Mouse (Mus musculus): ENCODE data around the gene Ssx2ip.

Gene Ssx2ip

DNA sequence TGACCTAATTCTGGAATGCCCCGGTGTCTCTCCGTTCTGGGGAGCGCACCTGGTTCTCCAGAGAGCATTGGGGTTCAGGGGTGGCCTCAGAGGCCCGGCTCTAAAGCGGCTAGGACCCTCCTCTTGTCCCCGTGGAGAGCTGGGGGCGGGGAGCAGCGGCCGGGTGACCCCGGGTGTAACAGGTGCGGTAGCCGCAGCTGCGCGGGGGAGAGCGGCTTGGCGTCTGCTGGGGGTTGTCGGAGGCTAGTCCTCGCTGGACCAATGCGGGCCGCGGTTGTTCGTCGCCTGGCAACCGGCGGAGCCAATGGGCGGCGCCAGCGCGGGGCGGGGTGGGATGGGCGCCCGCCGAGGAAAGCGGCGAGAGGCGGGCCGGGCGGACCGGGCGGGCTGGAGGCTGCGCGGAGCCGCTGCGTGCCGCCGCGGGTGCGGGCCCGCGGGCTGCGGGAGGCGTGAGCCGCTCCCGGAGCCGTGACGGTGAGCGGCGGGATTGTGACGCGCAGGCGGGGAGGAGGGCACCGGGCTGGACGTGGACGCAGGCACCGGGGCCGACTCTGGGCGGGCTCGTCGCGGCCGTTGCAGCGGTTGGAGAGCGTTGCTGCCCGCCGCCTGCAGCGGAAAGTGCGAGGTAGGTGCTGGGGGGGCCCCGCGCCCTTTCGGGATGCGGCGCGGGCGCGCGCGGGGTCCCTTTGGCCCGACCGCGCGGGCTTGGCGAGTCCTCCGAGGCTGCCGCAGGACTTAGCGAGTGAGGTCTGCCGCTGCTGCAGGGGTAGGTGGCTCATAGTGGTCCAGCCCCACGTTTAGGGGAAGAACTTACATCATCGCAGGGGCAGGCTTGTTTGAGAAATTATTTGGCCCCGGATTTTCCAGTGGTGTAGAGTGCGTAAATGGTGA is at the start of gene Ssx2ip:
Ssx2ip (plus strand) TSS at position 332 of the 891 bp plus-strand sequence.
- in situ Hi-C loops (cut with MseI, MboI), result no loop called here

DNA sequence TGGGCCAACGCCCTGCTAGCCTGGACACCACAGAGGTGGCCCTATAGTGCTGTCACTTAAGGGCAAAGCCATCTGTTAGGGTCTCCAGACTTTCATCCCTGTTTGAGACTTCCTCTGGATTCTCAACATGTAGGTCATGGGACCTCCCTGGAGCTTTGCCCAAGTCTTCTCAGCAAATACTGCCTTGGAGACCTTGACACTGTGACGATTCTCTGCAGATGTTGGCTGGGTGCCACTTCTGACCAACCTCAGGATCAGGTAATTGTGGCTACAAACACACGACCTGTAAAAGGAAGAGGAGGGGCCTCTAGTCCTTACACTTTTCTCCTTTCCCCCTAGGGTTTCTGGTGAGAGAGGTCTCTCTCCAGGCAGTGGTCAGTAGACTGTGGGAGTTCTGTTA is 49.3 kb upstream of the Ssx2ip start:
- in situ Hi-C loops (cut with MseI, MboI), result no loop called here

DNA sequence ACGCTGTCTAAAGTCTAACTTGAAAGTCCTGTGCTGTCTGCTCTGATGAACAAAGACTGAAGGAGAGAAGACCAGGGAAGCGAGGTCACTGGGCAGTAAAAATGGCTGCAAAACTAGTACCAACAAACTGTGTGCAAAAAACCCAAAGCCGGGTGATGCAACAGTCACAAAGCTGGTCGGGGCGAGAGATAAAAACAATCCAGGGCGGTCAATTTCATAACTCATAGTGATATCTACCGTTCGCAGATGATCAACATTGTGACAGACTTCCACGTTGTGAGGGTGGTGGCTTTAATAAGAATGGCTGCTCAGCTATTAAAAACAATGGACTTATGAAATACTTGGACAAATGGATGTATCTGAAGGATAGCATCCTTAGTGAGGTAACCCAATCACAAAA is 39.0 kb upstream of the Ssx2ip start:
- in situ Hi-C loops (cut with MseI, MboI), result no loop called here

DNA sequence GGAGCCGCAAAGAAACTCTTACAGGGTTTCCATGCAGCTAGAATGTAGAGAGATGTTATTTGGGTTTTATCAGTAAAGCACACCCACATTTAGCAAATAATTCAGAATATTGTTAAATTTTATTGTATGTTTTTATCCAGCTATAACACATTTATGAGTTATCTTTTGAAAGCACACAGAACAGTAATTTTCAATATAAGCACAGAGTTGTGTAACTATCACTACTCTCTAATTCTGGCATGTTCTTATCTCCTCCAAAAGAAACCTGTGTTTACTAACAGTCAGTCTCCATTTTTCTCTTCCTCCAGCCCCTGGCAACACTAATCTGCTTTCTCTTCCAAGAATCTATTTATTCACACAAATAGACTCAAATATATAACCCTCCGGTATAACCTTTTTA is 37.4 kb upstream of the Ssx2ip start:
- in situ Hi-C loops (cut with MseI, MboI), result no loop called here

DNA sequence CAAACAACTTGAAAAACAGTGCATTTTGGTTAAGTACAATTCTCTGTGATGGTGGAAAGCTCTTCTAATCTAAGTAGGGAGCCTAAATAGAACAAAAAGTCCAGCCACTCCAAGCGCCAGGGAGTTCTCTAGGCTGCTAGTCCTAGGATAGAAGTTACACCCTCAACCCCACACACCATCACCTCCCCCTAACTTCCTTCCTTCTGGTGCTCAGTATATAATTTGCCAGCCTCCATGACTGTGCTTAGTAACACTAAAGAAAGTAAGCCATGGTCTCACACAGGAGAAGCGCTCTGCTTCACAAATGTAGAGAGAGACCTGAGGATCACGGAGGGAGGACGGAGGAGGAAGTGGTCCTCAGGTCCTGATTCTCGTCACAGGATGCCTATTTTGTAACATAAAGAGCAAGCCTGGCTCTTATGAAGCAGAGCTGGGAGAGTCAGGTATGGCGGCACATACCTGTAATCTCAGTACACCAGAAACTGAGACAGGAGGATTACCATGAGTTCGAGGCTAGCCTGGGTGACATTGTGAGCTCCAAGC is 33.8 kb upstream of the Ssx2ip start:
- in situ Hi-C loops (cut with MseI, MboI), result no loop called here

DNA sequence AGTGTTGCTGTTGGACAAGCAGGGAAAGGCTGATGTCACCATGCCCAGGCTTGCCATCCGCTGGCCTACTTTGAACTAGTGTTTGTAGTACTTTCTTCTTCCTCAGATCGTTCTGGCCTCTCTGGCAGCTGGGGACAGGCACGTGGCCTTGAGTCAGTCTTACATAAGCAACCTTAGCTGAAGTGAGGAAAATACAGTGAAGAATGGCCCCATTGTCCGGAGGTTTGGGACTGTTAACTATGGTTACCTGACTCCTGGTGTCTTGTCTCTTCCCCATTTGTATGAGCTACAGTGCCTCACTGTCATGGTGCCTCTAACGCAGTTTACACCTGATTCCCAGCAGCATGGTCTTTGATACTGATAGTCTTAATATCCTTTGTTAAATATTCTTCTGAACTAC is 33.2 kb upstream of the Ssx2ip start:
- in situ Hi-C loops (cut with MseI, MboI), result no loop called here

DNA sequence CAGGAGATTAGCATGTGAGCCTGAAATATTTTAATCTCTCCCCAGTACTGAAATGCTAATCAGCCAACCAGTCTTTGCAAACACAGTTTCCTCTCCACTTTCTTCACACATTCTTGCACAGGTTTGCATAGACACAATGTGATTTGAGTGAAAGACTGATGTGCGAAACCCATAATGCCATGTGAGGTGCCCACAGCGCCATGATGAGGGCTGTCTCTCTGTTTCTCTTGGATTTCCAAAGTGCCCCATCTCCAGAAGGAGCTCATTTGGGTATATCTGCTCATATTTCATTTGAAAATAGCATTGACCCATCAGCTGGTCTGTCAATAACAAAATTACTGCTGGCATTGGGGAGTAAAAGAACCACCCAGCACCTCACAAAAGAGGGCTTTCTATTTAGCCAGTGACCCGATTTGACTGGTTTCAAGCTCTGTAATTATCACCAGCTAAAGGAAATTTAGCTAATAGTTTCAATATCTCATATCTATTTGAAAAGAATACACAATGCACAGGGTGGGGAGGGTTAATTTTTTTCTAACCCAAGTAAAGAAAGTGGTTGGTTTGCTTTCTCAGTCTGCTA is 29.8 kb upstream of the Ssx2ip start:
- in situ Hi-C loops (cut with MseI, MboI), result no loop called here

DNA sequence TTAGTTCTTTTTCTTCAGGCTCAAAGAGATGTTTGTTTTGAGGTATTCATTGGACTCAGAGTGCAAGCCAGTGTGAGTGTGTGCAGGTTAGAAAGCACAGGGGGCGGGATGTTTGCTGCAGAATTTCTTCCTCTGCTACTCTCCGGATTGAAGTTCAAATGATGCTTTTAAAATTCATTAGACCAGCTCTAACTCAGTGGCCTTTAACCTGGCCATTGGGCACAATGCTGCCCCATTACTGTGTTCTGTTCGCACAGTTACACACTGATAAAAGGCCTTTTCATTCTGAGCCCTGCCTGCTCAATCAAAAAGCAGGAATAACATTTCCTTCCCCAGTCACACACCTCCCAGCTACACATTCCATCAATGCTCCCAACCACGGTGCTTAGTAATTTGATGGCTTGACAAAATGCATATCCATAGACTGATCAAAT is 29.2 kb upstream of the Ssx2ip start:
- in situ Hi-C loops (cut with MseI, MboI), result no loop called here

DNA sequence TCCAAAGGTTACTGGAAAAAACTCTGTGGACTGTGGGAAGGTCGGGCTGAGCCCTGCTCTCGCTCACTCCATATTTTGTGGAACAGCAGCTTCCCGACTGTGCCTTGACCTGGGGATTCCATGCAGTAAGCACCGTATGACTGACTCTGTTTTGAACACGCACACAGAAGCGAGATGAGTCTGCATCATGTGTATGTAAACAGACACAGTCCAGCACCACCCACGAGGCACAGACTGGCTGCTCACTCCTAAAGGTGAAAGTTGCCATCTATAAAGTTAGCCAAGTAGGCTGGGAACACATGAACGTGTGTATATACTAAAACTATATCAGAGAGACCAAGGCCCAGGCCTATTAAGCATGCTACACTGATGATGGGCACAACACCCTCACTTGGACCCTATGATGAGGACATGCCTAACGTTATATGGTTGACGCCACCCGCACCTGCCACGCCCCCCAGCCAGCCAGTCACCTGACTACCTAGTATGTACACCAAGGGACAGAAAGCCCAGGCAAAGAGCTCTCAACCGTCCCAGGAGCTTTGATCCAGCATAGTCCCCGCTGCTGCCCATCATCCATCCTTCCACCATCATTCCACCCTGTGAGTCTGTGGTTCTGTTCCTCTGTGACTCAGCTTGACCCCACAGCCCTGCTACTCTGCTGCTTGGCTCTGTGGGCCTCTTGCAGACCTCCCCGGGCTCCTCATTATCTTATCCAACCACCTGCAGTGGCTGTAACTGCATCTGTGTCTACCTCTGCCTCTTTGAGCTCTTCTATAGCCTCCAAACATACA is 27.9 kb upstream of the Ssx2ip start:
- in situ Hi-C loops (cut with MseI, MboI), result no loop called here

DNA sequence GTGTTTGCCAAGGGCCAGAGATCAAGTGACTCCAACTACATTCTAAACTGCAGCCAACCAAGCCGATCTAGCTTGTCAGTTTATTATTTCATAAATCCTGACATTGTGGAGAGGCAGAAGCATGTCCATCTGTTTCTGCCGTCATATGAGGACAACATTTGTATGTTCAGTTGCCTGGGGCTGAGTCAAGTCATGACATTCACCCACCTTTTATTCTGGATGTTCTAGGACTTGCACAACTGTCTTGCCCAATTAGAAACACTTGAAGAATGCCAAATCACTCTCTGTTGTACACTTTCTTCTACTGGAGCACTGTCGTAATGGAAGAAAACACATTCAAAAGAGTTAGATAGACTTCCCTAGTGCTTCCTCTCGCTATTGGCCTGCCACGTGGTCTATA is 27.2 kb upstream of the Ssx2ip start:
- in situ Hi-C loops (cut with MseI, MboI), result no loop called here

DNA sequence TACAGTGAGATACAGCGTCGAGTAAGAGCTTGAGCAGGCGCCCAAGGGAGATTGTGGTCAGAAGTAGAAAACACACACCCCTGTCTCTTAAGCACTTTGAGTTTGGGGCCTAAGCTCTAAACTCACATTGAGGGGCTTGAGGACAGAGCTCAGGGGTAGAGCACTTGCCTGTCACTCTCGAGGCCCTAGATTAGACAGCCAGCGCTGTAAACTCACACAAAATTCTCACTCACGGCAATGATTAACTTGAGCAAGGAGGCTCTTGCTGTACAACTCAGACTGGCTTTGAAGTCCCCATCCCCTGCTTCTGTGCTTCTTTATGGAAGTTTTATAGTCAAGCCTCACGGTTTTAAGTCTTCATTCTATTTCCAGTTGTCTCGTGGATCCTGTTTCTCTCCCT is 25.7 kb upstream of the Ssx2ip start:
- in situ Hi-C loops (cut with MseI, MboI), result no loop called here

DNA sequence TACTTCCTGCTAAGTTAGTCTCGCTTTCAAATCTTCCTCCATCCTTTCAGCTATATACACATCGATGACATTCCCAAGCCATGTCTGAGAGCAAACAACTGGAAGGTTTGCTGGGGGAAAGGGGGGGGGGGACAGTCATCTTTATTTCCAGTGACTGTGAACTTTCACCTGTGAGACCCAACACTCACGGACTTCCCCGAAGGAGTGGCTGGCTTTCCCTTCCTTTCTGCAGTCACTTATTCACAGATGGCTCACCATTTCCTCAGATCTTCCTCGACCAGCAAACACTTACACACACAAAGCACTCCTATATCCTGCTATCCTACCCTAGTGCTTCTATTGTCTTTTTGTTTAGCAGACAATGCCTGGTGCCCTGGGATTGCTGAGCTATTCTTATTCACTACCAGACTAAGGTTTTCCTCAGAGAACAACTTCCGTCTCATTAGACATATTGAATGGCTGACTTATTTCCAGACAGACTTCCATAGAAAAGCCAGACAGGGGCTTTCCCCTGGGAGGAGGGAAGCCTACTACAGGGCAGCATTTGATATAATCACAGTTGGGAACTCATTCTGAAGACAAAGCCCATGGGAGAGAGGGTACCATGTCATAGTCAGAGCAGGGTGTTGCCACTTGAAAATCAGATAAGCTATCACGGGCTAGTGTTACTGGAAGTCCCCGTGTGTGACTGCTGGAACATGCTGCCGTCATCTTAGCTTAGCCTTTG is 24.5 kb upstream of the Ssx2ip start:
- in situ Hi-C loops (cut with MseI, MboI), result no loop called here

DNA sequence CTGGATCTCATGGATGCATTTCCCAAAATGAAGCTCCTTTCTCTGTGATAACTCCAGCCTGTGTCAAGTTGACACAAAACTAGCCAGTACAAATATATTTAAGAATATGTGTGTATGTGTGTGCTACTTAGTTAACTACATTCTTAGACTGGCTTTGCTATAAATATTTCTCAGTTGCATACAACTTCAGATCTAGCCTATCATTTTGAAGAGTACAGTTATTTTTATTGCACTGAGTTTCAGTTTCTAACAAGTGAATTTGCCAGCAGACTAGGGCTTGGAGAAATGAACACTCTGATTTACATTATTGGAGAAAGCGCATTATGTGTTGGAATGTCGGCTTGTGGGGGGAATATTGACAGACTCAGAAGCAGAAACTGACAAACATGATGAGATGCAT is 23.6 kb upstream of the Ssx2ip start:
- in situ Hi-C loops (cut with MseI, MboI), result no loop called here

DNA sequence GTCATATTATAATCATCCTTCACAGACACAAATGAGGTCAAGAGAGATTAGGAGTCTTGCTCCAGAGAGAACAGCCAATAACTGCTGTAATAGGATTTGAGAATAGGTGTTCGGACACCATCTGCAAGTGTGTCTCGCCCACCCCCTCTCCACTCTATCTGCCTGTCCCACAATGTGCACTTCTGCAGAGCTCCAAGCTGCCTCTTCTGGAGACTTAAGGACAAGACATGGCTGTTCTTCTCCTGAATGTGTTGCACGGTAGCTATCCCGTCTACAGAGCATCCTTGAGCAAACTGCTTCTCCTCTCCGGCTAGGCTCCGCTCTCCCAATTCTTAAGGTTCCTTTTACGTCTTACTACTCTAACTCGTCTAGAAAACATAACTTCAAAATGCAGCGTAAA is 23.0 kb upstream of the Ssx2ip start:
- in situ Hi-C loops (cut with MseI, MboI), result no loop called here

DNA sequence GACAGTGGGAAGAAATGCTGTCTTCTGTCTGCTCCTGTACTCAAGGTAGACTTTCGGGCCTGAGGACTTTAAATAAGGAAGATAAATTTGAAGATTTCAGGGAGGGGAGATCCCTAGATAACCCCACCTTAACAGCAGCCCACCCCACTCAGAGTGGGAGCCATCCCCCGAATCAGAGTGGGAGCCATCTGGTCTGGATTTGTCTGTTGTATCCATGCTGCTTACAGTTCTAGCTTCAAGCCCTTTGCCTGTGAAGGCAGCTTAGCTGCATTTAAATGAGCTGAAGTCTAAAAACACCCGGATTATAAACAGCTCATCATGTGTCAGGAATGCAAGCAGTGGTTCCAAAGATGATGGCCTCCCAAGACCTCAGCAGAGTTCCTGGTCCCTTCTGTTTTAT is 17.6 kb upstream of the Ssx2ip start:
- in situ Hi-C loops (cut with MseI, MboI), result no loop called here

DNA sequence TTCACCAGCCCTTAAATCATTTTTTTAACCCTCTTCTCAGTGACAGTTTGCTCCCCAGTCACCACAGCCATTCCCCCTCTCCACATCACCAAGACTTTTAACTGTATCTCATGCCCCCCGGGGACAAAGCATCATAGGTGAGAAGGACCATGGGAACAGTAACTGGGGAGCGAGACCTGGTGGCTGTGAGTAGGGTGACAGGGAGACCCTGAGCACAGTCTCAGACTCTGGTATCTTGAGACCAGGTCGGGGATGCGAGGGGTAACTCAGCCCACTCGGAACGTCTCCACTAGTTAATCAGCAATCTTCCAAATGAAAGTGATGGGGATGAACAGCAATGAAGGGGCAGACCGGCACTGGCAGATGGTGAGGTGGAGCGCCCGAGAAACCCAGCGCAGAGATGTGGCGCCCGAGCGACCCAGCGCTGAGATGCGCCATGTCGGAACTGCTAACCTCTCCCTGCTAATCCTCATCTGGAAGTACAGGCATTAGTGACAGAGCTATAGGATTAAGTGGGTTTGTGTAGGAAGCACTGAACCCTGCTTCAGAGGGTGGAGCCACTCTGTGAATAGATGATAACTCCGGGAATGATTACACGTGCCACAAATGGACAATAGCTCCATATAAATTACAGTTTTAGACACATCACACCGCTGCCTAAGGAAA is 11.7 kb upstream of the Ssx2ip start:
- in situ Hi-C loops (cut with MseI, MboI), result no loop called here

DNA sequence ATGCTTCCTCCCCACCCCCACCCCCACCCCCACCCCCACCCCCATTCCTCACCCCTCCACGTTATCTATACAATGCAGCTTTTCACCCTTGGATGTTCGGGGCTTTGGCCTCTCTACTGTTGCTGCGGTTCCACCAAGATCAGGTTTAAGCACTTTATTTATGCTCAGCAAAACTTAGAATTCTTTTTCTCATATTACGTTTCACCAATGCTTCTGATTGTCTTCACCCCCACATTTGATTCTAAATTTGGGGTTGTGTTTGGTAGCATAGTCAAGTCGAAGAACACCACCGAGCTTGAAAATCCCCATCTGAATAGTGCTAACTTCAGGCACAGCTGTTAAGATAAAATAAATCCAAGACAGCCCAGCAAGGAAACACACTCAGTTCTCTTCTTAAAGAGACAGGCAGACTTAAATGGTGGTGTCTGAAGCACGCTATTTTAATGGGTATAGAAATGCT is 10.8 kb upstream of the Ssx2ip start:
- in situ Hi-C loops (cut with MseI, MboI), result no loop called here

DNA sequence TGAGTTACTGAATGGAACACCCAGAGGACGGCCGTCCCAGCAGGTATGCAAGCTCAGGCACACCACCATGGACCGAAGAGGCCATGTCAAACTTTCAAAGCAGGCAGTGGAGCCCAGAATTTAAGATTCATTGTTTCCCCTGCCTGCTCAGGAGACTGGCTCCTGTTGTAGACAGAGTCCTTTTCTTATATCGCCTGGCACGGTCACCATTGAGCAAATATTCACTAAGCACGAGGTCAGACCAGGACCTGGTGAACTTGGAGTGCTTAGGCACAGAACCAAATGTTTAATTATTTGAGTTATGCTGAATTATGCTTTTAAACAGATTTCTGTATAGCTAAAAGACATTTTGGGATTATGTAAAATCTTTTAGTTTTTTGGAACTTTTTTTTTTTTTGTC is 8.2 kb upstream of the Ssx2ip start:
- in situ Hi-C loops (cut with MseI, MboI), result no loop called here

DNA sequence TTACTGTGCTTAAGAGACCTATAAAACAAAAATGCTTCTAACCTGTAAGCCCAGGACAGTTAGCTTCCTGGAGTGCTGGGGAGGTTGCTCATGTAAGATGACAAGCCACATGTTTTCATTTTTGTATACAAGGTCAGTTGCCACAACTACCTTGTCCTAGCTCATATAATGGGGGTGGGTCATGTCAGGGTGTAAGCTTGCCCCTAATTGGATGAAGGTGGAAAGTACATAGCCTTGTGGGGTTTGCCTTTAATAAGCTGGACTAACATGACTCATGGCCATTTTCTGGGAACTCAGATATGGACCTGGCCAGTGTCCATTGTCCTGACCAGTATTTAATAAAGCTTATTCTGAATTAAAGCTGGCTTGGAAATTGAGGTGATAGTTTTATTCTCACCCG is 7.5 kb upstream of the Ssx2ip start:
- in situ Hi-C loops (cut with MseI, MboI), result no loop called here

DNA sequence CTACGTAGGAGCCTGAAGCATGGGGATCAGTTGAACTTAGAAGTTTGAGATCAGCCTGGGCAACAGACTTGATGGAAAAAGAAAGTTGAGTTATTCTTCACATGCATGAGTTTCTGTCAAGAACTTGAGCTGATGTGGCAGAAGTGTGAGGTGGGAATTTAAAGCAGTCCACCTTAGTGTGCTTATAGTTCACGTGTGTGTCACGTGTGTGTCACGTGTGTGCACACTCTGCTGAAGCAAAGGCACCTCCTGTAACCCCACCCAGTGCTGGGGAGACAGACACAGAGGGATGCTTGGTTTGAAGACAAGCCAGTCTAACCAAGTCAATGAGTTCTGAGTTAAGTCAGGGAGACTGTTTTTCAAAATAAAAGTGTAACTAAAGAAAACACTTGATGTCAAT is 6.6 kb upstream of the Ssx2ip start:
- in situ Hi-C loops (cut with MseI, MboI), result no loop called here

DNA sequence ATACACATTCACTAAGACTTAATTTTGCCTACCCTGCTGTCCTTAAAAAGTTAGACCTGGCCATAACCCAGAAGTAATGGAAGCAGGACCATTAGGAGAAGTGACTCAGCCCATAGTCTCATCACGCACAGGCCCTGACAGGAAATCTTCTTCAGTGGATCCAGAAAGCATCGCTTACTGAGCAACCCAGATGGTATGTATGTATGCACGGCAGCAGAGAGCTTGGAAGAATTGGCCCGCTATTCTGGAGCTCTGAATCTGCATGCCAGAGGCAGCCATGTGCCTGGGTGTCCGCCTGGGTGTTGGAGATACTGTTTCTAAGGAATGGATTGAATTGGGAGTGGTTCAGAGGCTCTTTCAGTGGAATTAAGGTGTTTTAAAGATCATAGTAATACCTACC is 5.2 kb upstream of the Ssx2ip start:
- in situ Hi-C loops (cut with MseI, MboI), result no loop called here
